Mouse (Mus musculus) liver, embryonic 14.5 days (tissue): ENCODE results near the gene Cd55b.

Experiments
- CTCF ChIP-seq: IDR thresholded peaks from 2 replicates; pipeline ENCODE4 v1.5.1; 2016; ENCODE audit warnings: antibody characterized with exemption, low read depth, control low read depth
- EP300 ChIP-seq: IDR thresholded peaks from 2 replicates; pipeline ENCODE4 v1.6.1; 2016; ENCODE audit warnings: antibody characterized with exemption, low read depth

- no peak for TF ChIP-seq CTCF
- TF ChIP-seq EP300: no peak
Observed at GRCm38 (mm10) chr1:130470074-130470473, 47.3 kb upstream of the Cd55b start.
